Mouse (Mus musculus): Measurements from ENCODE around the gene Ccdc162.

The Ccdc162 gene

DNA sequence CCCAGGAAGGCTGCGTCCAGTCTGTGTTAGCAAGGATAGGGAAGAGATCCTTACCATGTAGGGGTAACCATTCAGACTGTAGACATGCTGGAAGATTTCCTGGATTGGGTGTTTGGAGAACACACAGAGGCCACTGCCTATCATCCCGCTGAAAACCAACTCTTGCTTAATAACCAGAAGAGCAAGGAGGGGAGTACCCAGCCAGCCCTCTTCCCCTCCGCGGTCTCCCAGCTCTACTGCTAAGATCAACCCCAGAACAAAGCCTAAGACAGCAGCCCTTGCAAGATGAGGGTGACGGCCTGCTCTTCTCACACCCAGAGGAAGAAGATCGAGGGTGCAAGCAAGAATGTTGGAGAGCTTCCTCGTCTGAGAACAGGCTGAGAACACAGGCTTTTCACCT, 227.6 kb downstream of the Ccdc162 start:
- DNase-seq (ENCODE audit: low read depth, low spot score) = no peak

All from retina, postnatal 7 days (tissue).